Mouse (Mus musculus) lung, postnatal 0 days (tissue): ENCODE data around the gene Brpf1. TPM values are rescaled to one million over a fixed set of nuclear protein-coding genes. Genes with fewer than 3 reads are reported as not detected.

Experiments
- ATAC-seq: fragments of 200-750 bp; cut with Nextera tagmentation; 2 replicates; pipeline ENCODE4 v1.8.0; 2017; ENCODE audit warnings: moderate library complexity
- DNase-seq: peaks from one replicate; pipeline ENCODE4 v3.0.0-alpha.2; 2016; ENCODE audit warnings: low spot score
- H3K27ac ChIP-seq: fragments of 300-500 bp; sonication (generic); 2 replicates; pipeline ENCODE4 v1.5.1; 2014; ENCODE audit warnings: antibody characterized with exemption, mild to moderate bottlenecking, low read length, mixed read lengths
- H3K27me3 ChIP-seq: fragments of 300-500 bp; sonication (generic); replicated peaks from 2 replicates; pipeline ENCODE4 v1.6.1; 2014; ENCODE audit warnings: low read length, mixed read lengths; ENCODE audit not compliant: insufficient read depth
- H3K36me3 ChIP-seq: fragments of 300-500 bp; sonication (generic); 2 replicates; pipeline ENCODE4 v1.6.1; 2014; ENCODE audit warnings: low read length, mixed read lengths; ENCODE audit not compliant: insufficient read depth
- H3K4me1 ChIP-seq: fragments of 300-500 bp; sonication (generic); 2 replicates; pipeline ENCODE4 v1.6.1; 2014; ENCODE audit warnings: antibody characterized with exemption, low read depth, low read length, mixed read lengths; ENCODE audit not compliant: insufficient read depth
- H3K4me2 ChIP-seq: fragments of 300-500 bp; sonication (generic); replicated peaks from 2 replicates; pipeline ENCODE4 v1.6.1; 2014; ENCODE audit warnings: low read depth, mild to moderate bottlenecking, low read length, moderate library complexity, mixed read lengths
- H3K4me3 ChIP-seq: fragments of 300-500 bp; sonication (generic); 2 replicates; pipeline ENCODE4 v1.5.1; 2014; ENCODE audit warnings: low read depth, low read length
- H3K9ac ChIP-seq: fragments of 300-500 bp; sonication (generic); replicated peaks from 2 replicates; pipeline ENCODE4 v1.6.1; 2014; ENCODE audit warnings: low read depth, mild to moderate bottlenecking
- H3K9me3 ChIP-seq: fragments of 300-500 bp; sonication (generic); 2 replicates; pipeline ENCODE4 v1.6.1; 2016; ENCODE audit warnings: low read length, mixed read lengths
- CTCF ChIP-seq: IDR thresholded peaks from 2 replicates; pipeline ENCODE4 v1.5.1; 2016; ENCODE audit warnings: antibody characterized with exemption, mild to moderate bottlenecking
- EP300 ChIP-seq: IDR thresholded peaks from 2 replicates; pipeline ENCODE4 v1.6.1; 2016; ENCODE audit warnings: antibody characterized with exemption, mild to moderate bottlenecking, control low read depth
- WGBS: fragments of 180-500 bp; shearing (Covaris S2); extraction: QIAGEN DNeasy Blood & Tissue Kit; methylation state at CpG from one replicate; pipeline ENCODE4 v1.1.7; 2014; 5-methylcytosine and 5-hydroxymethylcytosine counted together
- polyA plus RNA-seq: library from polyadenylated mRNA; unstranded; fragments of >200 nt; fragmentation: Nextera tagmentation; extraction: Ambion mirVana; gene quantifications from 2 replicates; pipeline ENCODE4 v1.2.1, GENCODE M21; 2015

Brpf1 gene
- polyA plus RNA-seq, 1 experiment from 2014 or later, result 9.2 TPM

- Histone ChIP-seq H3K4me3 (no peak overlapping the region), H3K9ac (no peak overlapping the region), H3K4me2 (no peak overlapping the region), H3K36me3 (no peaks in the 10 kb centered on the region), H3K9me3 (no peaks in the 10 kb centered on the region), H3K27ac (no peak overlapping the region), H3K4me1 (no peaks in the 10 kb centered on the region), H3K27me3 (no peaks in the 10 kb centered on the region)
- ATAC-seq, result no peak
- TF ChIP-seq EP300 (no peak), CTCF (no peak)
- 47% methylated on average over 4 of the region's 4 CpGs for WGBS
- DNase-seq, result no peak
Measured at GRCm38 (mm10) chr6:113296639-113297038, 10.3 kb upstream of the Brpf1 start.

- H3K27me3 ChIP-seq, result no peaks in the 10 kb centered on the region
- no peaks in the 10 kb centered on the region for H3K36me3 ChIP-seq
- DNase-seq (no peak), ATAC-seq (no peak)
- no peak overlapping the region for H3K27ac ChIP-seq
- H3K4me2 ChIP-seq, result no peak overlapping the region
- H3K4me1 ChIP-seq, result no peaks in the 10 kb centered on the region; the same call in 1 of the 2 replicates
- H3K9ac ChIP-seq, result no peak overlapping the region
- no peaks in the 10 kb centered on the region for H3K9me3 ChIP-seq
- H3K4me3 ChIP-seq, result no peak overlapping the region
- 81% methylated on average over 5 of the region's 5 CpGs for WGBS
- TF ChIP-seq EP300, result no peak
- TF ChIP-seq CTCF, result no peak
Measured at GRCm38 (mm10) chr6:113301350-113301749, 5.6 kb upstream of the Brpf1 start.

GRCm38 (mm10) chr6:113302258-113302657 lies 4.7 kb upstream of the Brpf1 start:
- 15% methylated on average over 3 of the region's 3 CpGs for WGBS
- DNase-seq, result peak; percentile 63
- no peak overlapping the region for H3K4me3 ChIP-seq
- no peak for ATAC-seq
- no peaks in the 10 kb centered on the region for H3K27me3 ChIP-seq
- H3K9ac ChIP-seq, result no peak overlapping the region
- no peaks in the 10 kb centered on the region for H3K36me3 ChIP-seq
- no peak overlapping the region for H3K27ac ChIP-seq
- H3K9me3 ChIP-seq, result no peaks in the 10 kb centered on the region
- no peak overlapping the region for H3K4me2 ChIP-seq
- no peak for TF ChIP-seq EP300
- TF ChIP-seq CTCF, result peak; percentile 67
- H3K4me1 ChIP-seq, result no peaks in the 10 kb centered on the region; the same call in 1 of the 2 replicates

GRCm38 (mm10) chr6:113306322-113306985 lies 483 bp upstream of the Brpf1 start:
- Histone ChIP-seq H3K27me3 (no peaks in the 10 kb centered on the region), H3K4me2 (peak overlapping the region; percentile 84), H3K4me1 (no peaks in the 10 kb centered on the region; the same call in 1 of the 2 replicates), H3K36me3 (peaks cover 12% of the 10 kb centered on the region; the same call in 1 of the 2 replicates), H3K27ac (peak overlapping the region; percentile 100), H3K9ac (peak overlapping the region; percentile 95), H3K9me3 (no peaks in the 10 kb centered on the region), H3K4me3 (peak overlapping the region; percentile 95)
- TF ChIP-seq CTCF (no peak; the same call in 1 of the 2 replicates), EP300 (peak; percentile 67; the same call in 1 of the 2 replicates)
- ATAC-seq (peak; percentile 97), DNase-seq (peak; percentile 100)
- under 1% methylated on average over 47 of the region's 50 CpGs for WGBS

GRCm38 (mm10) chr6:113307481-113308121 lies 664 bp downstream of the Brpf1 start:
- ATAC-seq, result no peak

GRCm38 (mm10) chr6:113308141-113308540 lies 1.2 kb downstream of the Brpf1 start:
- WGBS, result 23% methylated on average over 5 of the region's 5 CpGs
- H3K9me3 ChIP-seq, result no peaks in the 10 kb centered on the region
- H3K4me3 ChIP-seq, result peak overlapping the region; percentile 95
- TF ChIP-seq EP300 (no peak), CTCF (peak; percentile 56)
- peaks cover 12% of the 10 kb centered on the region; the same call in 1 of the 2 replicates for H3K36me3 ChIP-seq
- H3K4me1 ChIP-seq, result no peaks in the 10 kb centered on the region; the same call in 1 of the 2 replicates
- peak overlapping the region; percentile 84 for H3K4me2 ChIP-seq
- no peaks in the 10 kb centered on the region for H3K27me3 ChIP-seq
- DNase-seq (peak; percentile 63), ATAC-seq (no peak)
- H3K27ac ChIP-seq, result peak overlapping the region; percentile 100
- peak overlapping the region; percentile 95 for H3K9ac ChIP-seq

More at GRCm38 (mm10) chr6:113307481-113308121, 664 bp downstream of the Brpf1 start:
- H3K27ac ChIP-seq, result peak overlapping the region; percentile 100
- H3K27me3 ChIP-seq, result no peaks in the 10 kb centered on the region
- H3K4me1 ChIP-seq, result no peaks in the 10 kb centered on the region; the same call in 1 of the 2 replicates
- H3K4me2 ChIP-seq, result peak overlapping the region; percentile 84
- peak overlapping the region; percentile 95 for H3K4me3 ChIP-seq
- no peak for TF ChIP-seq EP300
- TF ChIP-seq CTCF, result no peak
- peak; percentile 71 for DNase-seq
- H3K9me3 ChIP-seq, result no peaks in the 10 kb centered on the region
- peak overlapping the region; percentile 95 for H3K9ac ChIP-seq
- WGBS, result under 1% methylated on average over 34 of the region's 34 CpGs
- peaks cover 12% of the 10 kb centered on the region; the same call in 1 of the 2 replicates for H3K36me3 ChIP-seq
